Comparison of ENCODE assay signal across 8 mouse cellular contexts in the genomic region with DNA sequence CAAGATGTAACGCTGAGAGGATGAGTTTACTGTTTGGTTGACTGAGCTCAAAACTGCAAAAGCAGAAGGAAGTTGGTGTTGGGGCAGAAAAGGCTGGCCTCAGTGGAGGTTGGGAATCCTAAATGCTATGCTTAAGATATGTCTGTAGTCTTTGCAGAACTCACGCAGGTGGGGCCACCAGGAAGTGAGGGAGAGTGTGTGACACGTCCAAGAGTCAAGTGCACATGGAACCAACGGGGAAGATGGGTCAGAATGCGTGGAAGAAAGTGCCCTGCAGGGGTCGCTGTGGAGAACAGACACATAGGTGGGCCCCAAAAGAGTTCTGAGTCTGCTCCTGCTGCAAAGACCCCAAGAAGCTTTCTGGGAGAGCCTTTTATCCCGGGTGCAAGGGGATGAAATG.
DNase-seq lines count a peak whose midpoint lies in the region; ATAC-seq and TF ChIP-seq lines count a peak whose summit lies in the region.
"Had no signal": no experiment of that assay in that cellular context is flagged by ENCODE, and none has a peak within 500 bp of the region (broad histone marks: within the 10 kb centered on the region; RNA-seq: fewer than 3 reads in every experiment).

No protein-coding gene starts in this region.

- TF ChIP-seq EP300 in lung, postnatal 0 days (IDR thresholded peaks at IDR 0.05), result no peak

- ATAC-seq in lung, postnatal 0 days, result no peak

- H3K9ac ChIP-seq in lung, postnatal 0 days (replicated peaks; ENCODE audit: low read depth), result no peak overlapping the region
- H3K9ac ChIP-seq: embryonic facial prominence, embryonic 15.5 days had no signal

- no peak overlapping the region for H3K27ac ChIP-seq in lung, postnatal 0 days (ENCODE audit: low read length)
- H3K27ac ChIP-seq: embryonic facial prominence, embryonic 15.5 days had no signal

- H3K4me1 ChIP-seq in lung, postnatal 0 days (ENCODE audit: insufficient read depth, low read depth, low read length), result no peaks in the 10 kb centered on the region

- H3K4me2 ChIP-seq in lung, postnatal 0 days (replicated peaks; ENCODE audit: low read depth, low read length), result no peak overlapping the region
- H3K4me2 ChIP-seq: embryonic facial prominence, embryonic 15.5 days had no signal

- DNase-seq in left cerebral cortex, postnatal 4 days, result peak; percentile 39
- DNase-seq in left cerebral cortex, adult 11 months (ENCODE audit: low spot score), result no peak
- peak; percentile 20 for DNase-seq in WW6 (ENCODE audit: low read depth, low spot score)
- no peak for DNase-seq in lung, postnatal 0 days (ENCODE audit: low spot score)
- peak; percentile 78 for DNase-seq in thymus, postnatal 0 days (ENCODE audit: low spot score)
- DNase-seq in frontal cortex, postnatal 25 days (ENCODE audit: low spot score in 2 of 2), result no peak
- DNase-seq in cerebellum, postnatal 36 days, result no peak

- no peaks in the 10 kb centered on the region for H3K9me3 ChIP-seq in lung, postnatal 0 days (ENCODE audit: low read length)
- H3K9me3 ChIP-seq: embryonic facial prominence, embryonic 15.5 days had no signal

- intact Hi-C loops in left cerebral cortex, postnatal 4 days (cut with DNase I), result no loop called here

- no peaks in the 10 kb centered on the region for H3K27me3 ChIP-seq in lung, postnatal 0 days (replicated peaks; ENCODE audit: insufficient read depth, low read length)
- H3K27me3 ChIP-seq: embryonic facial prominence, embryonic 15.5 days had no signal

- H3K36me3 ChIP-seq in lung, postnatal 0 days (ENCODE audit: insufficient read depth, low read length), result no peaks in the 10 kb centered on the region
- H3K36me3 ChIP-seq: embryonic facial prominence, embryonic 15.5 days had no signal

- WGBS in lung, postnatal 0 days, result 65% methylated on average over 7 of the region's 7 CpGs

- TF ChIP-seq CTCF in lung, postnatal 0 days (IDR thresholded peaks at IDR 0.05), result peak; percentile 22; the same call in 1 of the 2 replicates

- H3K4me3 ChIP-seq in lung, postnatal 0 days (ENCODE audit: low read depth, low read length), result no peak overlapping the region
- H3K4me3 ChIP-seq: embryonic facial prominence, embryonic 15.5 days had no signal

Comparison
In these comparisons a context has a peak if more than half of its experiments do, and no peak if none do; other contexts are left out.
1. DNase-seq: peak in left cerebral cortex, postnatal 4 days (single experiment), WW6 (single experiment) and thymus, postnatal 0 days (single experiment); none in left cerebral cortex, adult 11 months (single experiment), lung, postnatal 0 days (single experiment), frontal cortex, postnatal 25 days (0 of 2) and cerebellum, postnatal 36 days (0 of 2).